Mouse (Mus musculus) midbrain, embryonic 12.5 days (tissue): Measurements from ENCODE around the gene Zfp423. TPM values are rescaled to one million over a fixed set of nuclear protein-coding genes. Genes with fewer than 3 reads are reported as not detected.

Experiments
- ATAC-seq: fragments of 200-750 bp; cut with Nextera tagmentation; 2 replicates; pipeline ENCODE4 v1.8.0; 2017; ENCODE audit warnings: low read depth, moderate TSS enrichment, moderate library complexity; ENCODE audit not compliant: low FRiP score
- H3K27ac ChIP-seq: fragments of 300-500 bp; sonication (generic); replicated peaks from 2 replicates; pipeline ENCODE4 v1.5.1; 2016; ENCODE audit warnings: mild to moderate bottlenecking
- H3K27me3 ChIP-seq: fragments of 300-500 bp; sonication (generic); 2 replicates; pipeline ENCODE4 v1.6.1; 2016; ENCODE audit warnings: mild to moderate bottlenecking
- H3K36me3 ChIP-seq: fragments of 300-500 bp; sonication (generic); 2 replicates; pipeline ENCODE4 v1.6.1; 2016
- H3K4me1 ChIP-seq: fragments of 300-500 bp; sonication (generic); 2 replicates; pipeline ENCODE4 v1.6.1; 2016
- H3K4me2 ChIP-seq: fragments of 300-500 bp; sonication (generic); replicated peaks from 2 replicates; pipeline ENCODE4 v1.6.1; 2016; ENCODE audit warnings: mild to moderate bottlenecking, moderate library complexity
- H3K4me3 ChIP-seq: fragments of 300-500 bp; sonication (generic); 2 replicates; pipeline ENCODE4 v1.5.1; 2016; ENCODE audit warnings: mild to moderate bottlenecking
- H3K9ac ChIP-seq: fragments of 300-500 bp; sonication (generic); replicated peaks from 2 replicates; pipeline ENCODE4 v1.6.1; 2016; ENCODE audit warnings: mild to moderate bottlenecking, moderate library complexity
- H3K9me3 ChIP-seq: fragments of 300-500 bp; sonication (generic); 2 replicates; pipeline ENCODE4 v1.6.1; 2016; ENCODE audit warnings: mild to moderate bottlenecking
- WGBS: fragments of 180-500 bp; shearing (Covaris S2); methylation state at CpG from one replicate; pipeline ENCODE4 v1.1.7; 2016; 5-methylcytosine and 5-hydroxymethylcytosine counted together
- polyA plus RNA-seq: library from polyadenylated mRNA; unstranded; fragments of >200 nt; fragmentation: Nextera tagmentation; extraction: Ambion mirVana; gene quantifications from 2 replicates; pipeline ENCODE4 v1.2.1, GENCODE M21; 2016

Gene Zfp423
- polyA plus RNA-seq, 1 experiment from 2014 or later = 47.9 TPM

DNA sequence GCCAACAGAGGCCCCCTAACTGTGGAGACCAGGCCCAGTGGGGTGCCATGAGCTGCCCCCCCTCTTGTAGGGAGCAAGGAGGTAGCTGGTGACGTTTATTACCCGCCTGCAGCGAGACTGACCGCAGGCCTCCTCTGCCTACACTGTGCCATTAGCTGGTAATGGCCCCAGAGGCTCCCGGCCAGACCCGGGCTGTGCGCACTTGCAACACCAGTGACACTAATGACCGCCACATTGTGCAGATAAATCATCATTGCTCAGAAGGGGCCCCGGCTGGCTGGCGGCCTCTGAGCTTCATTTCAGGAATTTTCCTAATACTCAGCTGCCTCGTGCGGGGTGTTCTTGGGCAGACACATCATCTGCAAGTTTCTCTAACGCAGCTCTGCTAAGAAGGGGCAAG is 206.7 kb downstream of the Zfp423 start:
- no peak overlapping the region for H3K9ac ChIP-seq
- H3K4me3 ChIP-seq = no peak overlapping the region
- H3K4me1 ChIP-seq = peaks cover 30% of the 10 kb centered on the region
- H3K27ac ChIP-seq = peak overlapping the region; percentile 46
- 0 out of 2 replicates have a peak, but pooled peaks have one; percentile 47 for ATAC-seq
- H3K27me3 ChIP-seq = no peaks in the 10 kb centered on the region
- no peak overlapping the region for H3K4me2 ChIP-seq
- H3K36me3 ChIP-seq = peaks cover 4% of the 10 kb centered on the region; the same call in 1 of the 2 replicates
- WGBS = 80% methylated on average over 13 of the region's 13 CpGs
- no peaks in the 10 kb centered on the region for H3K9me3 ChIP-seq

- Histone ChIP-seq H3K27me3 (no peaks in the 10 kb centered on the region), H3K36me3 (no peaks in the 10 kb centered on the region), H3K4me1 (peaks cover 70% of the 10 kb centered on the region), H3K27ac (peak overlapping the region; percentile 81), H3K4me2 (no peak overlapping the region), H3K9ac (no peak overlapping the region), H3K9me3 (no peaks in the 10 kb centered on the region), H3K4me3 (no peak overlapping the region)
- WGBS = 20% methylated on average over 8 of the region's 8 CpGs
- ATAC-seq = no peak
Observed at GRCm38 (mm10) chr8:87747582-87747981, 211.8 kb downstream of the Zfp423 start.

DNA sequence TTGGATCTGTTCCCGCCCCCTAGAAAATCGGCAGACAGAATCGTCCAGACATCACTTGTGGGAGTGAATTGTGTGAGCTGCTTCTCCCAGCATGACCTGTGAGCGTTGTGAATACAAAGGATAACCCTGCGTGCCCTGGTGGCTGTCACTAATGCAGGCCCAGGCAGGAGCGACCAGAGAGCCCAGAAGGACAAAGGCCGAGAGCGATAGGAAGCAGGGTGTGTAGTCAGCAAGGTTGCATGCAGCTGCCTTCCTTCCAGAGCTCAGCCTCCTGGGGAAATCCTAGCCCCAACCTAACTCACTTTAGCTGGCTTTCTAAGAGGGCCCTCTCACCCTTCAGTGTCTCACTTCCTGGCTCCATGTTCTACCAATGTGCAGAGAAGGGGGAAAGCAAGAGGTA is 212.3 kb downstream of the Zfp423 start:
- H3K4me2 ChIP-seq = no peak overlapping the region

DNA sequence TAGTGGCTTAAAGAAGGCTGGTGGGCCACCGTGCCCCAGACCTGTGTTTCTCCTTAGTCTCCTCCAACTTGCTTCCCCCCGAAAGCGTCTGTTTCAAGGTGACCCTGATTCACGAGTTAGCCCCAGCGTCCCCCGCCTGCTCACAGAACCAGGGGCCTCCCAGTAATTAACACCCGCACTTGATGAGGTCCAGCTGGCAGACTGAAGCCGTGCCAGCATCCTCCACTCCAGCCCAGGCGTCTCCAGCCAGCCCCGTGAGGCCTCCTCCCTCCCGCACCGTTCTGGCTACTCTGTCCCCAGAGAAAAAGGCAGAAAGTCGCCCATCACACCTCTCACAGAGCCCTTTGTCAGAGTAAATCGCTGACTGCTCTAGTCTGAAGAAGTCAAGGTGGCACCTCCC is 213.3 kb downstream of the Zfp423 start:
- WGBS = 59% methylated on average over 14 of the region's 14 CpGs
- Histone ChIP-seq H3K4me3 (no peak overlapping the region), H3K27ac (peak overlapping the region; percentile 83), H3K36me3 (no peaks in the 10 kb centered on the region), H3K27me3 (no peaks in the 10 kb centered on the region), H3K9me3 (no peaks in the 10 kb centered on the region), H3K4me2 (no peak overlapping the region), H3K9ac (no peak overlapping the region), H3K4me1 (peaks cover 69% of the 10 kb centered on the region)
- no peak for ATAC-seq

More for the DNA sequence above, 212.3 kb downstream of the Zfp423 start:
- Histone ChIP-seq H3K27me3 (no peaks in the 10 kb centered on the region), H3K27ac (peak overlapping the region; percentile 81), H3K36me3 (no peaks in the 10 kb centered on the region), H3K4me1 (peaks cover 73% of the 10 kb centered on the region), H3K9me3 (no peaks in the 10 kb centered on the region), H3K4me3 (no peak overlapping the region), H3K9ac (no peak overlapping the region)
- 9% methylated on average over 8 of the region's 8 CpGs for WGBS
- no peak for ATAC-seq

- Histone ChIP-seq H3K9me3 (no peaks in the 10 kb centered on the region), H3K27me3 (no peaks in the 10 kb centered on the region), H3K9ac (no peak overlapping the region), H3K4me3 (no peak overlapping the region), H3K36me3 (no peaks in the 10 kb centered on the region), H3K27ac (peak overlapping the region; percentile 83), H3K4me2 (no peak overlapping the region), H3K4me1 (peaks cover 68% of the 10 kb centered on the region)
- peak; percentile 67; the same call in 1 of the 2 replicates for ATAC-seq
- 67% methylated on average over 20 of the region's 20 CpGs for WGBS
Observed at GRCm38 (mm10) chr8:87745125-87745698, 214.2 kb downstream of the Zfp423 start.

- H3K27me3 ChIP-seq = no peaks in the 10 kb centered on the region
- H3K4me1 ChIP-seq = peaks cover 68% of the 10 kb centered on the region
- no peak overlapping the region for H3K4me3 ChIP-seq
- WGBS = 78% methylated on average over 6 of the region's 6 CpGs
- H3K9me3 ChIP-seq = no peaks in the 10 kb centered on the region
- H3K36me3 ChIP-seq = no peaks in the 10 kb centered on the region
- no peak for ATAC-seq
- no peak overlapping the region for H3K4me2 ChIP-seq
- H3K27ac ChIP-seq = peak overlapping the region; percentile 83
- H3K9ac ChIP-seq = no peak overlapping the region
Observed at GRCm38 (mm10) chr8:87744556-87744955, 214.8 kb downstream of the Zfp423 start.

DNA sequence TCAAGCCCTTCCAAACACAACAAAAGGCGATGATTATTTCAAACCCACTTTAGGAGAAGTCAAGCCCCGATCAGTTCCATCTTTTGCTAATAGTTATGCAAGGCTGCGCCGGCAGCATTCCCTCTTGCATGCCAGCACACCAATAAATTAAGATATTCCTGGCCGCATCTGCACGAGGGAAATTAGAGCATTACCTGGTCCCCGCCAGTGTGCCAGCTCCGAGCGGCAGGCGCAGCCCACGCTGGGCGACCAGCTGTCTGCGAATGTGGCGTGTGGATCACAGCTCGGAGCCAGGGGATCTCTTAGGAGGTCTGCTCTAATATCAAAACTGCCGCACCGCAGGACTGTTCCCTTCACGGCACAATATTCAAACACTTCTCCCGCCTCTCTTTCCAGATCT is 217.4 kb downstream of the Zfp423 start:
- Histone ChIP-seq H3K4me1 (peaks cover 66% of the 10 kb centered on the region), H3K4me2 (no peak overlapping the region), H3K36me3 (no peaks in the 10 kb centered on the region), H3K27me3 (no peaks in the 10 kb centered on the region), H3K9ac (no peak overlapping the region), H3K4me3 (no peak overlapping the region), H3K27ac (0 out of 2 replicates have a peak overlapping the region, but pooled peaks have one; percentile 56), H3K9me3 (no peaks in the 10 kb centered on the region)
- no peak for ATAC-seq
- WGBS = 87% methylated on average over 19 of the region's 19 CpGs

GRCm38 (mm10) chr8:87740946-87741530 is 218.4 kb downstream of the Zfp423 start:
- H3K4me2 ChIP-seq = no peak overlapping the region
- H3K27me3 ChIP-seq = no peaks in the 10 kb centered on the region
- H3K36me3 ChIP-seq = no peaks in the 10 kb centered on the region
- 94% methylated on average over 11 of the region's 11 CpGs for WGBS
- no peak for ATAC-seq
- H3K9me3 ChIP-seq = no peaks in the 10 kb centered on the region
- no peak overlapping the region for H3K27ac ChIP-seq
- no peak overlapping the region for H3K9ac ChIP-seq
- peaks cover 57% of the 10 kb centered on the region for H3K4me1 ChIP-seq
- H3K4me3 ChIP-seq = no peak overlapping the region

- peak; percentile 23; the same call in 1 of the 2 replicates for ATAC-seq
- H3K4me1 ChIP-seq = peaks cover 45% of the 10 kb centered on the region
Observed at GRCm38 (mm10) chr8:87737900-87738299, 221.5 kb downstream of the Zfp423 start.

GRCm38 (mm10) chr8:87734902-87735301 is 224.5 kb downstream of the Zfp423 start:
- no peak for ATAC-seq
- H3K27ac ChIP-seq = peak overlapping the region; percentile 39; the same call in 1 of the 2 replicates
- 0 out of 2 replicates have a peak, but pooled peaks cover 7% of the 10 kb centered on the region for H3K36me3 ChIP-seq
- H3K4me1 ChIP-seq = peaks cover 34% of the 10 kb centered on the region
- H3K9ac ChIP-seq = no peak overlapping the region
- H3K27me3 ChIP-seq = no peaks in the 10 kb centered on the region
- H3K4me2 ChIP-seq = no peak overlapping the region
- WGBS = 67% methylated on average over 4 of the region's 4 CpGs
- no peak overlapping the region for H3K4me3 ChIP-seq
- H3K9me3 ChIP-seq = no peaks in the 10 kb centered on the region

More at GRCm38 (mm10) chr8:87737900-87738299, 221.5 kb downstream of the Zfp423 start:
- H3K4me3 ChIP-seq = no peak overlapping the region
- peak overlapping the region; percentile 81 for H3K27ac ChIP-seq
- no peaks in the 10 kb centered on the region for H3K36me3 ChIP-seq
- no peak overlapping the region for H3K4me2 ChIP-seq
- no peaks in the 10 kb centered on the region for H3K27me3 ChIP-seq
- H3K9me3 ChIP-seq = no peaks in the 10 kb centered on the region
- no peak overlapping the region for H3K9ac ChIP-seq
- 48% methylated on average over 11 of the region's 11 CpGs for WGBS

DNA sequence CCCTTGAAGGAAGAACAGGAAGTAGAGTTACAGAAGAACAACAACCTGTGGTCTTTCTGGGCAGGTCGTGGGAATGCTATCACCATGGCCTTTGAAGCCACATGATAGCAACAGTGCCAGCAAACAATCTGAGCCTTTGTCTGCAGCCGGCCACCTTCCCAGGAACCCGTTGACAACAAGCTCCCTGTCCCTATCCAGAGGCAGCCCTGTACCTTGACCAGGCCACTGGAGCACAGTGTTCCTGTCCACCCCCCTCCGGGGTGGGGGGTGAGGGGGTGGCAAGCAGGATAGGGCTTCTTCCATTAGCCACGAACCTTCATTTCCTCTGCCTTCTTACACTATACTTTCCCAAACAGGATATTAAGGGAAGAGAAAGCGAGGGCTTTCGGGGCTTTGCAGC is 224.9 kb downstream of the Zfp423 start:
- 0 out of 2 replicates have a peak, but pooled peaks cover 7% of the 10 kb centered on the region for H3K36me3 ChIP-seq
- H3K9me3 ChIP-seq = no peaks in the 10 kb centered on the region
- ATAC-seq = no peak
- no peak overlapping the region for H3K4me3 ChIP-seq
- no peak overlapping the region for H3K9ac ChIP-seq
- peaks cover 34% of the 10 kb centered on the region for H3K4me1 ChIP-seq
- no peak overlapping the region for H3K4me2 ChIP-seq
- H3K27me3 ChIP-seq = no peaks in the 10 kb centered on the region
- H3K27ac ChIP-seq = peak overlapping the region; percentile 39; the same call in 1 of the 2 replicates
- WGBS = 58% methylated on average over 7 of the region's 7 CpGs

DNA sequence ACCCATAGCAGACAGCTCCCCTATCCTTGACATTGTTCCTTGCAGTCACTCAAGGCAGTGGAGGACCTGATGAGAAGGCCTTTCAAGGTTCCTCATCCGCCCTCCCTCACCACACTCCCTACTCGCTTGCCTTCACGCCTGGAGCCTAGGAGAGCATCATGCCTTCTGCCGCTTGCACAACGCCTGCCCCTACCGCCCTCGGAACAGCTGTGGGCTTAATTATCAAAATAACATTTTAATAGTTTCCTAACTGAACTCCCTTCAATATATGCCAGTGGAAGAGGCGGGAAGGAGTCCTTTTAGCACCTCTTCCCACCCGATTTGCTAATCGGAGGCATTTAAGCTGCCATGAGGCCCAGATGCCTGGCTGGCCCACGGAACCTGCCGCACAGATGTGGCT is 228.3 kb downstream of the Zfp423 start:
- Histone ChIP-seq H3K27me3 (no peaks in the 10 kb centered on the region), H3K4me2 (no peak overlapping the region), H3K9me3 (no peaks in the 10 kb centered on the region), H3K36me3 (0 out of 2 replicates have a peak, but pooled peaks cover 7% of the 10 kb centered on the region), H3K27ac (no peak overlapping the region), H3K4me1 (peaks cover 20% of the 10 kb centered on the region), H3K9ac (no peak overlapping the region), H3K4me3 (no peak overlapping the region)
- ATAC-seq = no peak
- WGBS = 97% methylated on average over 12 of the region's 12 CpGs
